Mouse (Mus musculus) heart, embryonic 14.5 days (tissue): ENCODE results near the gene Cstf3. TPM values are rescaled to one million over a fixed set of nuclear protein-coding genes. Genes with fewer than 3 reads are reported as not detected.

Experiments used
- ATAC-seq: fragments of 200-750 bp; cut with Nextera tagmentation; 2 replicates; pipeline ENCODE4 v1.8.0; 2017; ENCODE audit warnings: low read depth, moderate TSS enrichment; ENCODE audit not compliant: insufficient number of reproducible peaks, insufficient read depth, low FRiP score
- H3K27ac ChIP-seq, 2 experiments: fragments of 200-500 bp in 1 of 2; fragments of 300-500 bp in 1 of 2; sonication (generic) in 1 of 2; replicated peaks in 1 of 2; 2 replicates each; pipeline ENCODE4 v1.5.1; 2012 to 2014; ENCODE audit warnings: low read depth in 2 of 2, low read length in 2 of 2, control low read depth in 1 of 2, mild to moderate bottlenecking in 1 of 2, mixed read lengths in 1 of 2; ENCODE audit not compliant: control insufficient read depth in 1 of 2, insufficient read depth in 1 of 2
- H3K27me3 ChIP-seq: fragments of 300-500 bp; sonication (generic); 2 replicates; pipeline ENCODE4 v1.6.1; 2014; ENCODE audit warnings: mild to moderate bottlenecking, low read length, control low read depth; ENCODE audit not compliant: control insufficient read depth, insufficient read depth
- H3K36me3 ChIP-seq: fragments of 300-500 bp; sonication (generic); 2 replicates; pipeline ENCODE4 v1.6.1; 2014; ENCODE audit warnings: mild to moderate bottlenecking, control low read depth, low read length, mixed read lengths; ENCODE audit not compliant: control insufficient read depth, insufficient read depth
- H3K4me1 ChIP-seq, 2 experiments: fragments of 200-500 bp in 1 of 2; fragments of 300-500 bp in 1 of 2; sonication (generic) in 1 of 2; 2 replicates each; pipeline ENCODE4 v1.6.1; 2012 to 2014; ENCODE audit warnings: low read length in 2 of 2, control low read depth in 1 of 2, mixed read lengths in 1 of 2; ENCODE audit not compliant: control insufficient read depth in 2 of 2, insufficient read depth in 2 of 2
- H3K4me2 ChIP-seq: fragments of 300-500 bp; sonication (generic); 2 replicates; pipeline ENCODE4 v1.6.1; 2014; ENCODE audit warnings: mild to moderate bottlenecking, low read length
- H3K4me3 ChIP-seq, 2 experiments: fragments of 200-500 bp in 1 of 2; fragments of 300-500 bp in 1 of 2; sonication (generic) in 1 of 2; 2 replicates each; pipeline ENCODE4 v1.5.1; 2012 to 2014; ENCODE audit warnings: low read length in 2 of 2, mild to moderate bottlenecking in 2 of 2, control low read depth in 1 of 2, low read depth in 1 of 2, moderate library complexity in 1 of 2; ENCODE audit not compliant: control insufficient read depth in 1 of 2, insufficient read depth in 1 of 2
- H3K9ac ChIP-seq: fragments of 300-500 bp; sonication (generic); 2 replicates; pipeline ENCODE4 v1.6.1; 2014; ENCODE audit warnings: mild to moderate bottlenecking, low read length
- H3K9me3 ChIP-seq: fragments of 300-500 bp; sonication (generic); 2 replicates; pipeline ENCODE4 v1.6.1; 2016; ENCODE audit warnings: low read length, control low read depth; ENCODE audit not compliant: control insufficient read depth
- WGBS: fragments of 180-500 bp; shearing (Covaris S2); extraction: QIAGEN DNeasy Blood & Tissue Kit; methylation state at CpG from one replicate; pipeline ENCODE4 v1.1.7; 2014; 5-methylcytosine and 5-hydroxymethylcytosine counted together
- polyA plus RNA-seq: library from polyadenylated mRNA; unstranded; fragments of >200 nt; fragmentation: Nextera tagmentation; extraction: Ambion mirVana; gene quantifications from 2 replicates; pipeline ENCODE4 v1.2.1, GENCODE M21; 2014

Gene Cstf3
- polyA plus RNA-seq, 1 experiment from 2014 or later = 53.7 TPM

GRCm38 (mm10) chr2:104604718-104605117, 14.4 kb downstream of the Cstf3 start:
- Histone ChIP-seq H3K36me3 (peaks cover 12% of the 10 kb centered on the region), H3K4me3 (no peak overlapping the region), H3K27ac (0 out of 4 replicates have a peak overlapping the region, but pooled peaks of 1 of the 2 experiments have one; percentile 11), H3K4me2 (no peak overlapping the region), H3K4me1 (peaks cover 0 to 8% of the 10 kb centered on the region in 2 experiments; a peak in 2 of 4 replicates), H3K9ac (no peak overlapping the region), H3K27me3 (no peaks in the 10 kb centered on the region), H3K9me3 (no peaks in the 10 kb centered on the region)
- 54% methylated on average over 5 of the region's 5 CpGs for WGBS
- no peak for ATAC-seq

- H3K9me3 ChIP-seq = no peaks in the 10 kb centered on the region
- no peaks in the 10 kb centered on the region for H3K27me3 ChIP-seq
- H3K4me3 ChIP-seq = no peak overlapping the region
- H3K4me2 ChIP-seq = no peak overlapping the region
- WGBS = 85% methylated on average over 1 of the region's 1 CpGs
- ATAC-seq = no peak
- peaks cover 13% of the 10 kb centered on the region for H3K36me3 ChIP-seq
- peaks cover 0 to 8% of the 10 kb centered on the region in 2 experiments; a peak in 2 of 4 replicates for H3K4me1 ChIP-seq
- H3K9ac ChIP-seq = no peak overlapping the region
- H3K27ac ChIP-seq = no peak overlapping the region
Observed at GRCm38 (mm10) chr2:104605560-104605959, 15.2 kb downstream of the Cstf3 start.

GRCm38 (mm10) chr2:104614786-104615185, 24.5 kb downstream of the Cstf3 start:
- Histone ChIP-seq H3K27ac (no peak overlapping the region), H3K27me3 (no peaks in the 10 kb centered on the region), H3K4me3 (no peak overlapping the region), H3K4me2 (no peak overlapping the region), H3K36me3 (peaks cover 22% of the 10 kb centered on the region), H3K9me3 (no peaks in the 10 kb centered on the region), H3K4me1 (no peaks in the 10 kb centered on the region), H3K9ac (no peak overlapping the region)
- ATAC-seq = no peak
- WGBS = 91% methylated on average over 3 of the region's 3 CpGs

GRCm38 (mm10) chr2:104615985-104616711, 25.8 kb downstream of the Cstf3 start:
- Histone ChIP-seq H3K27me3 (no peaks in the 10 kb centered on the region), H3K9me3 (no peaks in the 10 kb centered on the region), H3K4me3 (no peak overlapping the region), H3K9ac (no peak overlapping the region), H3K4me1 (no peaks in the 10 kb centered on the region), H3K36me3 (peaks cover 20% of the 10 kb centered on the region), H3K27ac (no peak overlapping the region), H3K4me2 (no peak overlapping the region)
- no peak for ATAC-seq
- WGBS = 85% methylated on average over 4 of the region's 4 CpGs

- no peaks in the 10 kb centered on the region for H3K4me1 ChIP-seq
- 100% methylated on average over 1 of the region's 1 CpGs for WGBS
- H3K4me3 ChIP-seq = no peak overlapping the region
- no peak overlapping the region for H3K4me2 ChIP-seq
- H3K9ac ChIP-seq = no peak overlapping the region
- H3K36me3 ChIP-seq = peaks cover 89% of the 10 kb centered on the region
- no peaks in the 10 kb centered on the region for H3K27me3 ChIP-seq
- no peaks in the 10 kb centered on the region for H3K9me3 ChIP-seq
- no peak for ATAC-seq
- no peak overlapping the region for H3K27ac ChIP-seq
Observed at GRCm38 (mm10) chr2:104658659-104659058, 68.3 kb downstream of the Cstf3 start.

- Histone ChIP-seq H3K4me3 (no peak overlapping the region), H3K9ac (no peak overlapping the region), H3K27ac (no peak overlapping the region), H3K36me3 (peaks cover 75% of the 10 kb centered on the region), H3K4me1 (no peaks in the 10 kb centered on the region), H3K27me3 (no peaks in the 10 kb centered on the region), H3K9me3 (no peaks in the 10 kb centered on the region), H3K4me2 (no peak overlapping the region)
- no peak for ATAC-seq
- WGBS = 89% methylated on average over 8 of the region's 8 CpGs
Observed at GRCm38 (mm10) chr2:104663372-104664100, 73.2 kb downstream of the Cstf3 start.

GRCm38 (mm10) chr2:104669122-104669804, 78.9 kb downstream of the Cstf3 start:
- H3K4me1 ChIP-seq = no peaks in the 10 kb centered on the region; a peak in 1 of 4 replicates
- no peak overlapping the region for H3K4me2 ChIP-seq
- H3K27ac ChIP-seq = no peak overlapping the region
- no peak for ATAC-seq
- no peak overlapping the region for H3K4me3 ChIP-seq
- H3K9me3 ChIP-seq = no peaks in the 10 kb centered on the region; the same call in 1 of the 2 replicates
- WGBS = 85% methylated on average over 6 of the region's 6 CpGs
- no peaks in the 10 kb centered on the region for H3K27me3 ChIP-seq
- H3K36me3 ChIP-seq = peaks cover 26% of the 10 kb centered on the region
- H3K9ac ChIP-seq = no peak overlapping the region
